Mouse (Mus musculus) urinary bladder, postnatal 14 days (tissue): ENCODE results near the gene Gm3646.

ENCODE experiments used
- DNase-seq: peaks from one replicate; pipeline ENCODE4 v3.0.0; 2021; ENCODE audit warnings: low spot score

Gm3646 gene

DNA sequence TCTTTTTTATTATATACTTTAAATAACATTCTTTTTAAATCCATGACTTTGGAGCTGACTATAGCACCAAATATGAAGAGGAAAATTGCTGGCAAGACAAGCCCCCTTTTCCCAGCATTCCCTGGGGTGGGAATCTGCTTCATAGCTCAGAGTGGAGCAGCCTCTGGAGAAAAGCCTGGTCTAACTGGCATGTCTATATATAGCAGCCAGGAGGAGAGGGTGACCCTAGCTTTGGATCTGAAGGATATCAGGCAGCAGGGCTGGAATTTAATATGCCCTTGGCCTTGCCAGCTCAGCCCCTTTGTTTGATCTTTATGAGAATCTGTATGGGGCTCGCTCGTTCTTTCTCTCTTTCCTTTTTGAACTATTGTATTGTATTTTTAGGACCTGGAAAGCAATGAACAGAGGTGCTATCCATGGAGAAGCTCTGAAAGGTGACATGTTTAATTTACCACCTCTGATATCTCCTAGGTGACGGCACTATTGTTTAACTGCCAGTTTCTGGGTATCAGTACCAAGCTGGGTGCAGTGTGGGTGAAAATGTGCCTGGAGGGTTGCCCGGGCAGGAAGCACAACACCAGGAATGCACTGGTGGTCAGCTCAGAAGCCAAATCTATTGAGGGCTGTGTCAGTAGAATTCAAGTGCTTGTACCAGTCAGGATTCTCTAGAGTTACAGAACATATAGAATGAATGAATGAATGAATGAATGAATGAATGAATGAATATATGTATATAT lies at the start of gene Gm3646:
Gene Gm3646, minus strand, starts transcription at position 90 of the 737 bp plus-strand sequence.
- DNase-seq = no peak

DNA sequence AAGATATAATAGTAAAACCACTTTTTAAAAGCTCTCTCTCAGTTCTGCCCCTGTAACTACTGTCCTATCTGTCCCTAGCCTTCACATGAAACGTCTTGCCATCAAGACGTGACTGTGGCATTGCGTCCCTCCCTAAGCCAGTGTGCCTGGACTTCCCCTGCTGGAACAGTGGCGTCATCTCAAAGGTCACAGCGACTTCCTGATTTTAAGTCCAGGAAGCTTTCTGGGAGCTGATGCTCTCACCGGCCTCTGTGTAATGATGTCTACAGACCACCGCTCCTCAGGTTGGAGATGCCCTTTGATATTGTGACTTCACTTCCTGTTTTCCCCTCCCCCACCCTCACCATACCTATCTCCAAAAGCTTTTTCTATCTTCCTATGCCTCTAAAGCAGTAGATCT lies 41.9 kb upstream of the Gm3646 start:
- no peak for DNase-seq

DNA sequence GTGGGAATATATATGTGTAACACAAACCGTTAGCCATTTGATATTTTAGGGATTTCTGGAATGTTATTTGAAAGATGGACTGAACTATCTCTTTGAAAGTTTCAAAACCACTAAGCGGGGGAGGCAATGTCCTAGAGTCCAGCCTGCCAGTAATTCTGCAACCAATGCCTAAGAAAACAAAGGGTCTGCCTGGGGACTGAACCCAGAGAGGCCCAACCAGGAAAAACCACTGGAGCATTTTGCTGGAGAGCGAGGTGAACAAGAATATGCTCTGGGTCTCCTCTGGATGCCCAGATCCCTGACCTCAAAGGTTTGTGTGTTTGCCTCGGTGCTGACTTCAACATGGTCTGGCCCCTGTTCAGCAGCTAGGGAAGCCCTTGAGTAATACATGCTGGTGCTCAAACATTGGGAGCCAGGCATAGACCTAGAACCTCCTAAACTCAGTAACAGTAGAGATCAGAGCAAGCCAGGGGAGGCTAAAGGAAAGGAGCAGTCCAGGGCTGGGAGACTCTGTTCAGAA lies 41.0 kb upstream of the Gm3646 start:
- no peak for DNase-seq

DNA sequence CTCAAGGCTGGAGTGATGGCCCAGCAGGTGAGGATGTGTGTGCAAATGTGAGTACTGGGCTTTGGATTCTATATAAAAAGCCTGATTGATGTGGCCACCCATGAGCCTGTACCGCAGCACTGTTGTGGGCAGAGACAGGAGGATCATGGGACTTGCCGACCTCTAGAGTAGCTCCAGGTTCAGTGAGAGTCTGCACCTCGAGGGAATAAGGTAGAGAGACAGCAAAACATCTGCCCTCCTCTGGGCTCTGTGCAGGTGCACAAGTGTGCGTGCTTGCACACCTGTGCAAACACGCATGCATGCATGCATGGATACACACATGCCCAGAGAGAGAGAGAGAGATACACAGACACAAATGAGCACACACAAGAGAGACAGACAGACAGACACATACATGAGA lies 38.2 kb upstream of the Gm3646 start:
- DNase-seq = no peak

DNA sequence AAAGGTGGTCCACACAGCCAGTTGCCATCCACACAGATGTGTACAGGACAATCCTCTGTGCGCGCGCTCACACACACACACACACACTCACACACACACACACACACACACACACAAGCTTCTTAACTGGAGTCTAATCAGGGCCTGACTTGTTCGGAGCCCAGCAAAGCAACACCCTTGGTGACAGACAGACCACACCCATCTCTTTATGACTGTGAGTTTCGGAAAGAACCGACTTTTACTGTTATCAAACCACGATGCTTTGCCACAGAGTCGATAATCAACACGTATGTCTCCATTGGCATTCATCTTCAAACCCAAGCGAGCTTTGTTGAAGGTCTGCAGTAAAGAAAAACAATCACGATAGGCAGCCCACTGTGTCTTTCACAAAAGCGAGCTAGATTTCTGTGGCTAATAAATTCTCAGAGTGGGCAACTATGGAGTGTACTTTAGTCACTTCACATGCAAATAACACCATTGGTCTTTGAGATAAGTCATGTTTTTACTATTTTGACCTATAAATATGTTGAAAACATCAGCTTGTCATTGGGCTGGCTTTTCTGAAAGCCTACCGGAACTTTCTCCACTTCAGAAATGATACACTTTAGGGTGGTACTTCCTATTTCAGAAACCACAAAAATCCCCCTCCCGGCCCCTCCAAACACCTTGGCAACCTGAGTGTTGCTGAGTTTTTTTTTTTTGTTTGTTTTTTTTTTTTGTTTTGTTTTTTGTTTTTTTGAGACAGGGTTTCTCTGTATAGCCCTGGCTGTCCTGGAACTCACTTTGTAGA lies 37.3 kb upstream of the Gm3646 start:
- no peak for DNase-seq

DNA sequence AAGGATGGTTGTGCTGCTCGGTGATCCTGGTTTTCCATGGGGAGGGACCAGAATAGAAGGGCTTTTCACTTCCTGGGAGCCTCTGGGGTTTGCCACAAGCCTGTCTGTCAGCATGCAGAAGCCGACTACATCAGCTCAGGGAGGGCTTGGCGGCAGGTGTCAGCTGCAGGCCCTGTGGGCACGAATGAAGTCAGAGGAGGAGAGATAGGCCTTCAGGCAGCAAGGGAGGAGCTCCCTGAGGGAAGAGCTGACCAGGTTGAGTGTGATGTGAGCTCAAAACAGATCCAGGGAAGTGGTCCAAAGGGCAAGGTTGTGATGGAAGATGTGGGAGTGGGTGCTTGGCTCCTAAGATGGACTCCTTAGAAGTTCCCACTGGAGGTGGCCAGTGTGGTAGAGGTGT lies 35.7 kb upstream of the Gm3646 start:
- DNase-seq = no peak

DNA sequence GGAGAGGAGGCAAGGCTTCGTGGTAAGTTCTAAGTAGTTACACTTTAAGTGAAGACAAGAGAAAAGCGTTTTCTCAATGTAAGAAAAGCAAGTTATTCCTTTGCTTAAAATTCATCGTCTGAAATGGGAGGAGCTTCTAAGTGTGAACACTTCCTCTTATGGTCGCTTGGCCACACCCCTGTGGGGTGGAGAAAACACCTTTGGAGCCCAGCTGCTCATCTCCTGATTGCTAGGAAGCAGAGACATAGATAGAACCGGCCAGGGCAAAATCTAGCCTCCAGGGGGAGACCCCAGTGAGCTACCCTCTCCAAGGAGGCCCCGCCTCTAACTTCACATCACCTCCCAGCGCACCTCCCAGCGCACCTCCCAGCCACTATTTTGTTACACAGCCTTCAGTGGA lies 34.7 kb upstream of the Gm3646 start:
- no peak for DNase-seq

DNA sequence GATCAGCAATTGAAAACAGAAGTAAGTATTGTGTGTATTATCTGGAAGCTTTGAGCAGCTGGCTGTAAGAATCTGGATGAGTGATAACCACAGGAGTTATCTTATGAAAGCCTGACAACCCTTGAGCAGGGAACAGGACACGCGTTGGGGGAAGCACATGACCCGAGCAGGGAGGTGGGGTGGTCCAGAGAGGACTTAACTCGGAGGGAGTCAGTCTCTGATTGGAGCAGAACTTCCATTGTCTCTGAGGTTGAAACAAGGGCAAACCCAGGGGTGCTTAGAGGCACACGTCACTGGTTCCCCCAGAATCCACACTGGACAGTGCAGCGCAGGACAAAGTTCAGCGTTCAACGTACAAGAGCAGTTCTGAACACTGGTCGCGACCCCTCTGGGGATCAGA lies 34.1 kb upstream of the Gm3646 start:
- DNase-seq = no peak

DNA sequence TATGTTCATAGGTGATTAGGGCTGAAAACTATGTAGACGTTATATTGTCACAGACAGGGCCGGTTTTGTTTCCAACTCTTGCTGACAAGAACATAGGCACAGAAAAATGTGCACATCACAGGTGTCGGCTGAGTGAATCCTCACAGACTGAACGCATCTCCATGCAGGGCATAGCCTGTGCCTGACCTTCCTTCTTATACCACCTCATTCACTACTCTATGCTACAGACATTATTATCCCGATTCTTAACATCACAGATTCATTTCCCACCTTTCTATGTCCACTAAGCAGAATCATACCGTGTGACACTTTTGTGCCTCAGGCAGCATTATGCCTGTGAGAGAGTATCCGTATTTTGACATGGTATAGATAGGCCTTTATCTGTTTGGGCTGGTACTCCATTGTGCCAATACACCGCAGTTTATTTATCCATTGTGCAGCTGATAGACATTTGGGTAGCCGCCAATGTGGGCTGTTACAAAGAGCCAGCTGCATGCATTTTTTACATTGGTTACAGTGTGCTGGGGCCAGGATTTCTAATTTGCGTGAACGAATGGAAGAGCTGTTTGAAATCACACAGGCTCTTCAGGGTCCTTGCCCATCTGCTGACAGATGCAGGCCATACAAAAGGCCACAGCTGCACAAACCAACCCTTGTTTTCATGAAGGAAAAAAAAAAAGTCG lies 33.5 kb upstream of the Gm3646 start:
- no peak for DNase-seq

DNA sequence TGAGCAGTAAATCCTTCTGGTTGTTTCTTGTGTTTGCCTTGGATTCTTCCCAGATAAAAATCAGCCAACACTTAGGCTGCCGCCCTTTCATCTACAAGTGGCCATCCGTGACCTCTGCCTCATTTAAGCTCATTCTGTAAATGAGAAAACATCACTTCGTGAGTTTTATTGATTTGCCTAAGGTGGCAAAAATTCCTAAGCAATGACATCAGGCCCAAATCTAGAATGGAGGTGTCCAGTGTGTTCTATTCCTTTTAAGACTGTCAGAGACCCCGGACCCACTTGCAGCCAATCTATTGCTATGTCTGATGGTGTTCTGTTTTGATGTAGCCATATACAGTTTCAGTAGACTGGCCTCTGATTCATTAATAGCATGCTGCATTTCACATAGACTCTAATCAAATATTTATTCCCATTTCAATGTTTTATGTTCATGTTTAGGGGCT lies 26.5 kb upstream of the Gm3646 start:
- DNase-seq = no peak

DNA sequence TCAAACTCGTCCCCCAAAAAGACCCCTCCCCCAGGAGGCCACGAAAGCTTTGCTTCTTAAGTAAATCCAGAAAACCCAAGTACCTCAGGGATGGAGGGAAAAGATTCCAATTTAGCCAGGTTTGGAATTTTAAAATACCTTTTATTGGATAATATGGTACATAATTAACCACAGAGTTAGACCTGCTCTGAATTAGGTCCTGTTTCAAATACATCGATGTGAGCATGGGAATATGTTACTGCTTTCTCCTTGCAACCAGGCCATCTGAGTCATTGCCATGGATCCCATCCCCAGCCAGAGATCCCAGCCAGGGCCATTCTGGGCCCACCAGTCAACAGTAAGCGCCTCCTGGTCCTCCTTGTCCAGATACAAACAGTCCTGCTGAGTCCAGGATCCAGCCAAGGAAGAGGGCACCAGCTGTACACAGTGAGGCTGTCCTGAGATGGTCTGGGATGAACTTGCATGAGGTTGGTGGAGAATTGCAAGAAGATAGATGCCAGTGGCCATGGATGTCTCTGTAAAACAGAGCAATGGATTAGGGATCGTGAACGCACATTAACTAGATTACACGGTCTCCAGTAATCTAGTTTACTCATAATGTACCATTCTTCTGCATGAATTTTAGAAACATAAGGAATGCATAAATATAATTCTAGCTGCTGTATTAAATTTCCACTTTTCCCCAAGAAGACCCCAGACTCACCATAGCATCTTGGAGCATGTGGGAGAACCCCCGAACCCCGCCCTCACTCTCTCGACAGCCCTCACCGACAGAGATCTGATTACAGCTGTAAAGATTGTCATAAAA lies 25.9 kb upstream of the Gm3646 start:
- no peak for DNase-seq

DNA sequence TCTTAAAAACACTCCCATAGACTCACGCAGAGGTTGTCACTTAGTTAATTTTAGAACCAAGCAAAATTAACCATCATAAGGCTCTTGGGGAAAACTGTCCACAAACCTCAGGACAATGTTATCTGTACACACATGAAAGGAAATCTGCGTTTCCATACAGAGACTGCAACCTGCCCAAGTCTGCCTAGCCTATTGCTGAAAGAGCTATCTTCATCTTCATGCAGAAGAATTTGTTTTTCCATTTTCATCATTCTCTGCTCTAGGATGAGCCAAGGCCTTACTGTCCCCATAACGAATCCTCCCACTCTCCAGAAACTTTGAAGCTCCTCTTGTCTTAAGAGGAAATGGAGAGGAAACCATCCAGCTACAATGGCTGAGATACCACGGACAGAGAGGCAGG lies 19.8 kb upstream of the Gm3646 start:
- DNase-seq = no peak

DNA sequence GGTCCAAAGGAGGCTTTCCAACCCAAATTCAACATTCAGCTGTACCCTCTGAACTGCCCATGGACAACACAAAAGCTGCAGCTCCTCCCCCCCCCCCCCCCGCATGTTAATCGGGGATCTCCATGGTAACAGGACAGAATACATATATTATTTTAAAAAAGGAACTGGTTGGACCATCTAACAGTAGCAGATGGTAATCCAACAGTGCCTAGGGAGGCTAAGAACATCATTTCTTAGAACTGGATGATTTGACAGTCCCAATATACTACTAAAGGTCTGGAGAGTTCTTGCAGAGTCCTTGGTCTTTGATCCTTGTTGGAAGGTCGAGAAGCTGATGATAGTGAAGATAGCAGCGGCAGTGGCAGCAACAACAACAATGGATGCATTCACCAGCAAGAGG lies 19.1 kb upstream of the Gm3646 start:
- no peak for DNase-seq

DNA sequence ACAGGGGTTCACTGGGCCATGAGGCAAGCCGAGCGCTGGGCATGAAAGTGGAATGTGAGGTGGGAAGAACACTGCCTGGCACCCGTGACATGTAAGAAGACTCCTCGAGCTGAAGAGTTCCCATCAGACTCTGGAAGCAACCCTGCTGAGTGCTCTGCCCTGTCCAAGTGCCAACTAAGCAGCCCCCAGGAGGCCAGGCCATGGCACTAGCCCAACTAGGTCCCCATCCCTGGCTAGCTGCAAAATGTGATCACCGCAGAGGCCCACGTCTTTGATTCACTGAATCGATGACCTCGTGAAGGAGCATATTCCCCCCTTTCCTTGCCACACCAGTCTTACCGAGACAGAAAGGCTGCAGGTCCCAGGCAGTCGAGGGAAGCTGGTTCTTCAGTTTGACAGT lies 14.5 kb upstream of the Gm3646 start:
- no peak for DNase-seq

DNA sequence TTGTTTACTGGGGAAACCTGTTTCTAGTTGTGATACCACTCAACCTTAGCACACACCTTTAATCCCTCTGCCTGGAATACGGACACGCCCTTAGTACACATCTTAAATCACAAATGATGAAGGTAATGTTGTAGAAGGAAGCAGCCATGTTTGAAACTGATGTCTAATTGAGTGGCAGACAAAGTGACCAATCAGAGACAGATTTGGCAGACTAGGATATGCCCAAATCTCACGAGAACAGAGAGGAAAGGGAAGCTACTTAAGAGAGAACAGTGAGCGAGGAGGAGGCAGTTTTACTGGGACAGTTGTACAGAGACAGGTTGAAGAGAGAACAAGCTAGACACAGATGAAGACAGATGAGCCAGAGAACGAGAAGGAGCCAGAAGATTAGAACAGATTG lies 10.6 kb upstream of the Gm3646 start:
- no peak for DNase-seq

DNA sequence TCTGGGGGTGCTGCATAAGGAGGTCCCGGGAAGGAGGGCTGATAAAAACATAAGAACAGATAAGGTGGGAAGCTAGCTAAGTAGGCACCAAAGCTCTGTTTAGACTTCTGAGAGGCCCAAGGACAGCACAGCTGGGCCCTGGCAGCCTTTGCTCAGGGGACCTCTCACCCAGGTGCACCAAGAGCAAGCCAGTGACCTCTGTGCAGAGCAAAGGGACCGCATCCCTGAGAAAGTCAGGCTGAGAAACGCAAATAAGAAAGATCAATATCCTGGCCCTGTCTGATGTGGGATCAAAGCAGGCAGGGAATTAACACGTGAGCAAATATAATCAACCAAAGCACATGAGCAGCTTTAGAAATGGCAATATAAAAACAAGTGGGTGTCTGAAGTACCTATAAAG lies 7.9 kb upstream of the Gm3646 start:
- no peak for DNase-seq

DNA sequence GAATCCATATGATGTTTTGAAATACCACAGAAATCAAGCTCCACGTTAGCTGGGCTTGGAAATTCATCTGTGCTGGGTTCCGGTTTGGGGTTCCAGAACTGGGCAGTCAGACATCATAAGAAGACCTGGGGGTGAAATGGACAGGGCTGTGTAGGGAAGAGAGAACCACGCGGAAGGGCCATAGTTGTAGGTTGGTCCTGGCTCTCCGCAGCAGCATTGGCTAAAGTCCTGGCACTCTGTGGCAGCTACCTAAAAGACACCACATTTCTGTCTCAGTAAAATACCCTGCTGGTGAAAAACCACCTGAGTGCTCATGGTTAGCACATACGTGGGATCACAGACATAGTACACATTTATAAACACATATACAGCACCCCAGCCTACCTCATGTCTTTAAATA lies 343 bp downstream of the Gm3646 start:
- no peak for DNase-seq

DNA sequence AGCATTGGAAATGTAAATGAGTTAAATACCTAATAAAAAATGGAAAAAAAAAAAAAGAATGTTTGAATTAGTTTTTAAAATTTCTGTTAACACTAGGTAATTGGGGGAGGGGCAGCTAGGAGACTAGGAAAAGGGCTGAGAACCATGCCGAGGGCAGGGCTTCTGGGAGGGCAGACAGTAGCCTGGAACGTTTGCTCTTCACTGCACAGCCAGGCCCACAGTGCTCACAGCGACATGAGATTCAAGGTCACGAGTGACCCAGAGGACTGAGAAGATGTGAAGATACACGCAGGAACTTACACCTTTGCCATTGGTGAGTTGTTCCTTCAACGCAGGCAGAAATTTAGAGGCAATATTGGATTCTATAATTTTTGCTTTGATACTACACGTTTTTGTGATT lies 2.2 kb downstream of the Gm3646 start:
- DNase-seq = no peak

DNA sequence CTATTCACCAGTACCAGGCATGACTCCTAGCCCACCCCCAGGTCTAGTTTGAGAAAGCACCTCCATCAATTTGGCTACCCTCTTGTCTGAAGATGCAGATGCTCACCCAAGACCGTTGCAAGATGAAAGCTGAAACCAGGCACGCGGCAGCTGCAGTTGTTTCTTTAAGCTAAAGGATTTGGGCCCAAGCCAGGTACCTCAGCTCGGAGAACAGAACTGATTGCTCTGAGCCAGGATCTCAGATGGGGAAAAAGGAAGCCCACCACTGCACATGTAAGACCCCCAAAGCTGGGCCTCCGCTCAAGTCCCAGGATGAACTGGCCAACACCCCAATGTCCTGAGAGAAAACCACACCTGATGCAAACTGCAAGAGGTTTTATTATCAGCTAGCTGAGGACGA lies 7.6 kb downstream of the Gm3646 start:
- no peak for DNase-seq

DNA sequence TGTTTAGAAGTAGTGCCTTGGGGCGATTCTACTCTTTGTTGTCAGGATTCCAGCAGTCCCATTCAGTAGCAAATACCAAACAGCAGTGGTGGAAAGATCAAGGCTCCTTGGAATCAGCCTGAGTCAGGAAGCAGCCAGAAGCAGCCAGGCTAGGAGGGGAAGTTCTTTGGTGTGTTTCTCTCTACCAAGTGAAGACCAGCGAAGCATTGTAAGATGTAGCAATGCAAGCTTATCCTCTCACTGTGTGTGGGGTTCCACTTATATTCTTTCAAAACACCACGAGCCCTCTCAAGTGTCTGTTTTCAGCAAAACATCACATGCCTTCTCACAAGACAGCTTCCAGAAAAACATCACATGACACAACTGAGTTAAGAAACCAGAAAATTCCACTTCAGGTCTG lies 8.4 kb downstream of the Gm3646 start:
- DNase-seq = no peak

DNA sequence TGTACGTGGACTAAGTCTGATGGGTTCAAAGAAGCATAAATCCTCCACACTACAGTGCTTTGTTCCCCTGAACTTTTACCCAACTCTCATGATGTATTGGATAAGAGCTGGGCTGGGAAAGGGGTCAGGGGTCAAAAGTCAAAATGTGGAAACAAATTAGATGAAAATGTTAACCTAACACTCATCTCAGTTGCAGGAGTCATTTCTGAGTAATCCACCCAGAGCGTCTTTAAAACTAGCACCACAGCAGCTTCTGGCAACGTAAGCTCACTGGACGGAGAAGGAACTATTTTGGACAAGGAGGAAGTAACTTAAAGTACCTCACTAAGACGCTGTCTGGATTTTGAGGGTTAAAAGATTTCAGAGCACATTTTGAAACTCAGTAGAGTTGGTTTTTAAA lies 20.5 kb downstream of the Gm3646 start:
- DNase-seq = no peak

DNA sequence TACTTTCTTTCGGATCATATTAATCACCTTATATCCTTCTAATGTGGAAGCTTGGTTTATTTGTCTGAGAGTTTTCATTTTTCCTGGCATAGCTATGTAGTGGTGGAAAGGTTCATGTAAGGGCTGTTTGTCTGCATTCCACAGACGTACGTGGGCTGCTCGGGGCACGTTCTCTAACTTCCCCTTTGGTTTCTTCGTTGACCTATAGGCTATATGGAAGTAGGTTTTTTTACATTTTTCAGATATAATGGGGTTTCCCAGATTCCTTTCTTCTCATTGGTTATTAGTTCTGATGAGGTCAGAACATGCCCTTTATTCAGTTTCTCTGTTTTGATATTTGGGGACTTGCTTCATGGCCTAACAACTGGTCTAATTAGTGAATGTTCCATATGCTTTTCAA lies 23.3 kb downstream of the Gm3646 start:
- DNase-seq = no peak
